Mouse (Mus musculus) liver, postnatal 0 days (tissue): ENCODE measurements around the gene Ndufs4.

ENCODE experiments used
- CTCF ChIP-seq: sonication (generic); IDR thresholded peaks from 2 replicates; pipeline ENCODE4 v1.5.1; 2016; ENCODE audit warnings: antibody characterized with exemption, low read depth
- EP300 ChIP-seq: IDR thresholded peaks from 2 replicates; pipeline ENCODE4 v1.6.1; 2016; ENCODE audit warnings: antibody characterized with exemption, low read depth, mild to moderate bottlenecking

DNA sequence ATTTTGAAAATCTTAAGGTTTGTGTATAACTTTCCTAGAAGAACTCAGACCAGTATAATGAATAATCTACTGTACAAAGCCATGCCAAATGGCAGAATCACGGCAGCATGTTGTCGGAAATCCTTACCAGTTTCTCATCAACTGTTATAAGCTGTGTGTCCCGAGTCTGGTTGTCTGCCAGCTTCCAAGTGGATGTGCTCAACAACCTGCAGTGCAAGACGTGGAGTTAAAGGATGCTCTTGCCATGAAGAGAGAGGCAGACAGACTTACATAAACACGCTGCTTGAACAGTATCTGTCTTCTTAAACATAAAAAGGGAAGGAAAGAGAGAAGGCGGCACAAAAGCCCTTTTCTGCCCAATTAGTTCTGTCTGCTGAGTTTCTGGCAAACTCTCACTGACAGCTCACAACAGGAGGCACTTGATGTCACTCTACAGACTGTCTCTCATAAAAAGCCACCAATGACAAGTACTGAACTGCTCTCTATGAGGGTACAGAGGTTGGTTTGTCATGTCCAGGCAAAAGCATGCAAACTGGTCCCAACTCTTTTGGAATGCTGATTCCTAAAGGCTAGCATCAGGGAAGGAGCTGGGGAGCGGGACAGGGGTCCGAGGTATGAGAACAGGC lies 36.6 kb downstream of the Ndufs4 start:
- TF ChIP-seq CTCF (no peak), EP300 (no peak)
